Mouse (Mus musculus) lung, postnatal 10 days (tissue): ENCODE data around the gene Vstm2a.
A peak's percentile ranks its signal among the peaks of the same experiment; 100 is the strongest.

Source experiments
- DNase-seq: peaks from one replicate; pipeline ENCODE4 v3.0.0; 2021

Gene Vstm2a

DNA sequence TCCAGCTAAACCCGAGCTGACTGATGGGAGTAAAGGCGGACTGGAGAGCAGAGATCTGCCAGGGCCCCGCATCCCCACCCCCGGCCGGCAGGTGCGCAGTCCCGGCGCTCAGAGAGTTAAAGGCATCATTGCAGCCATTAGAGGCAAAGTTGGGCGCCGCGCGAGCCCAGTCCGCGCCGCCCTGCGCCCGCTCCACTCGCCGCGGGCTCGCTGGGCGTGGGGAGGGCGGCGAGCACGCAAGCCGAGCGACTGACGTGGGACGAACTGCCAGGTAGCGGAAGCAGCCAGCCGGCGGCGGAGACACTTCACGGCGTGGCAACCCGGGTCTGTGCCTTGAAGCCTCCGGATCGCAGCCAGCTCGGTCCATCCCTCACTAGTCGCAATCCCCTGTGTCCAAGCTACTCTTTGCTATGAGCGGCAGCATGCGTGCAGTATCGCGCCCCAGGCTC, at the start of gene Vstm2a:
Gene Vstm2a (plus strand): TSS at position 252 of the 449 bp plus-strand sequence.
- DNase-seq, result no peak

DNA sequence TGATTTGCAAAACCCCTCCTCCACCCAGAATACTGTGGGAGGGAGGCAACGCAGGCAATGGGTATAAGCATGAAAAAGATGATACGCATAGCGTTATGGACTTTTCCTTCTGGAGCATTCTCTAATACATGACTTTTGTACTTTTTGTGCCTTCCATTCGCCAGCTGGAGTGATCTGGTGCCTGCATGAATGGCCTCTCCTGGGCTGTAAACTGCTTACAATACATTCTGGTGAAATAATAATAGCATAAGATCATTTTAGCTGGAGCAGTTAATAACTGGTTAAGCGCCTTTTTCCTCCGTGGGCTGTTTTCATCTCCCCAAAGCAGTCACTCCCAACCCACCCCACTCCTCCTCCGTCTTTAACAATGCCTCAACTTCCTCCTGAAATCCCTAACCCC, 513 bp upstream of the Vstm2a start:
- DNase-seq, result no peak

DNA sequence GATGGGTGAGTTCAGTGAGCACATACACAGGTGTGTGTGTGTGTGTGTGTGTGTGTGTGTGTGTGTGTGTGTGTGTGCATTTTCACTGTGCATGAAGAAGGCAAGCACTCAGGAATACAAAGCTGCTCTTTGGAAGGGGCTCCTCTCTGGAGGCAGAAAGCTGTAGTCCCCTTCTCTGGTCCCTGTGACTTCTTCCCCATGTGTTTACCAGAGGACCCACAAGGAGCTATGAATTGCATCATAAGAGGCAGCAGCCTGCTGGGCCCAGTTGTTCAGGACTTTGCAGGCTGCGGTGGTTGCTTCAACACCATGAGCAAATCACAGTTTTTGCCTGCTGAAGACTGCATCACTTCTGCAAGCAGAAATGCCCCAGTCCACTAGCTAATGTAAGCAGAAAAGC, 776 bp downstream of the Vstm2a start:
- no peak for DNase-seq

DNA sequence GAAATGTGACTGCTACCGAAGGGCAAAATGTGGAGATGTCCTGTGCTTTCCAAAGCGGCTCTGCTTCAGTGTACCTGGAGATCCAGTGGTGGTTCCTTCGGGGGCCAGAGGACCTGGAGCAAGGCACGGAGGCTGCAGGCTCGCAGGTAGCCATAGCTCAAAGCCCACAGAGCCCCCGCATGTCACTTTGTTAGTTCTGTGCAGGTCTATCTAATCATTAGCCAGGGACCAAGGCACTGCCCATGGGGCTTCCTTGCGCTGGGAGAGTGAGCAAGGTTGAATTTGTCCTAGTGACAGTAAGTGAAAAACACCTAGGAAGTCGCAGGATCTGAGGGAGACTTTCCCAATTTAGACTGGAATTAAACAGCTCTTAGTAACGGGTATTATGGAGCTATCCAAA, 2.4 kb downstream of the Vstm2a start:
- no peak for DNase-seq

DNA sequence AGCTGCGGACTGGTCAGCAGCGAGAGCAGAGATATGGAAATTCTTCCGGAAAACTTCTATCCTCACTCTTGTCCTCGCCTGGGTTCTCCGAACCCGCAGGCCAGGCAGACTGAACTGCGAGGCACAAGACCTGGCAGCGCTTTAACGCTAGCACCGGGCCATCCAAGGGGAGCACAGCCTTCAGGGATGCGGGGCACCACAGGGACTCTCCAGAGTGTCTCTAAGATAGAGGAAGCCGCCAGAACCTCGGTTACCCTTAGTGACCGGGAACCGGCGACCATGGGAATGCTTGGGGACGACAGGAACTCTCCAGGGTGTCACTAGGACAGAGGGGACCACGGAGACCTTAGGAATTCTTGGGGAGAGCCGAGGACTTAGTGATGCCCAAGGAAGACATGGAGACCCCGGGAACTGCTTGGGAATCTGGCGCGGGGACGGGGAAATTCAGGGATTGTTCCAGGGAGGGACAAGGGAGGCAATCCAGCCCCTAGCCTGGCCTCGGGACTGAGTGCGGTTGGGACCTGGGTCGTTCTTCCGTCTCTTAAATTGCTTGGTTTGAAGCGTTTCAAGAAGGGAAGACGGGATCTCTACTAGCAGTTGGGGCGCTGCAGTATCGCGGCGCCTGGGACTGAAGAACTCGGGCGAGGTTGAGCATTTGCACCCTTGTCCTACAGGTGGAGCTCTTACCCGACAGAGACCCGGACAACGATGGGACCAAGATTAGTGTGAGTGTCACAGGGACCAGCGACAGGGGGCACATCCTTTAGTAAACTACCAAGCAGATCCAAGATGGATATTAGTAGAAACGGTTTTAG, 3.4 kb downstream of the Vstm2a start:
- DNase-seq, result peak; percentile 57

DNA sequence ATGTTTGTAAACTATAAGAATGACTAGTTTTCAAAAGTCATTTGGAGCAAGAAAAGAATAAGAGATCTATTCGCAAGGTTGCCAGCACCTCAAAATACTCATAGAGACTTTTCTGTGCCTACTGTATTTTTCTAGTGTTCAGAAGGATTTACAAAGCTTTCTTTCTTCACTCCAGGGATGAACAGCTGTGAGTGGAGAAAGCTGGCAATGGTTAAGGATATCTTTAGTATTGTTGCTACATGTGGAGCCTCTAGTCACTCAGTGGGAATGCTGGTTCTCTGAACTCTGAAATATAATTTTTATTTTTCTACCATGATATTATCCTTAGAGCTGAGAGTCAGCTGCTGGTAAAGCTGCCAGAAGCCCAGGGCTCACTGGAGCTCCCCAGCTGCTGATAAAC, 10.9 kb downstream of the Vstm2a start:
- no peak for DNase-seq

DNA sequence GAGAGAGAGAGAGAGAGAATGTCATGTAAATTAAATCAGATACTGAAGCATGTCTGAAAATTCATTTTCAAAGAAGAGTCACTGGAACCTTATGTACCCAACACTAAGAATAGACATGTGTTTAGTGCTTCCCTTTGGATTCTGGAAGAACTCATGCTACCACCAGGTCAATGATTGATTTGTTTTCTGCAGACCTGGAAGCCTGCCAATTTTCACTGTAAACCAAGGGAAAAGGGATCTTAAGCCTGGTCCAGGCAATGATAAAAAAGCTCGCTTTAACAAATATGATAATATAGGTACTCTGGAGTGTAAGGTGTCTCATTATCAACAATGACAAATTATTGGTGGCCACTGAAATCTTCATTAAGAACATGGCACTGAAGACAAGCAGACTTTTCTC, 32.9 kb downstream of the Vstm2a start:
- DNase-seq, result no peak

DNA sequence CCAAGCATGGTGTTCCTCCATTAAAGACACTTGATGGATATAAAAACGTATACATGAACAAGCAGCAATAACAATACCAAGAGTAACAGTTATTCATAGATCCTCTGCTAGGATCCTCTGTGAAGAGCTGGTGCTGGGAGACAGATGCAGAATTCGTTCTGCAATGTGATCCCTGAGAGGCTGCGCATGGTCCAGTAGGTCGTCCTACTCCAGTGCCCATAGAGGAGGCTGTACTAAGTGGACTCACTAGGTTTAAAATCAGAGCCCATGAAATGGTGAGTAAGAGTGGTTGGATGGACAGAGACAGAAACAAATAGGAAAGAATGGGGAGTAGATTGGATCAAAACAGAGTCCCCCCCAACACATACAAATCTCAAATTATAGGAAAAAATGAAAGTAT, 35.4 kb downstream of the Vstm2a start:
- no peak for DNase-seq

DNA sequence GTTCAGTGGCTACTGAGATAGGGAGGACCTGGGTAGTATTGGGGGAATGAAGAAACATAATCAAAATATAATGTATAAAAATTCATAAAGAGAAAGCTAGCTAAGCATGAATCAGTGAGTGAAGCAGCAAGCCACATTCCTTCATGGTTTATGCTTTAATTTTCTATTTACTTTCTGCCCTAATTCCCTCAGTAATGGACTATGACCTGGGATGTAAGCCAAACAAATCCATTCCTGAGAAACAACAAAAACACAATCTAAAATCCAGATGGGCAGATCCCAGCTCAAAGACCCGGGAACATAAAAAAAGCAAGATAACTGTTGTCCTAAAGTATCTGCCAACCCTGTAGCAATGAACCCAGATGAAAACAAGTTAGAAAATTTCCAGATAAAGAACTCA, 39.0 kb downstream of the Vstm2a start:
- no peak for DNase-seq

DNA sequence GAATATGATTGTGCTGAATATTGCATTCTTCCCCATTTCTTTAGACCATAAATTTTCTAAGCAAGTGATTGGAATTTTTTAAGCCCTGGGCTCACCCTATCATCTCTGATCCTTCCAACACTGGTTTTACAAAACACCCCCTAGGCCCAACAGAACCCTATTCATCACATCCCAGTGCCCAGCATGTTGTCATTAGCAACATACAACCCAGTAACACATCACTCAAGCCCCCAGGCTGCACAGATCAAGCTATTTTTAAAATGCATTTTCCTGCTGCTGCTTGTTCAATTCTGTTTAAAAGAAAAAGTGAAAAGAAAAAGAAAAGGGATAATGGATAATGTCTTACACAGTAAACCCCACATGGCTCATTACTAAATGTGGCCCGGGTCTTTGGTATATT, 42.0 kb downstream of the Vstm2a start:
- no peak for DNase-seq

DNA sequence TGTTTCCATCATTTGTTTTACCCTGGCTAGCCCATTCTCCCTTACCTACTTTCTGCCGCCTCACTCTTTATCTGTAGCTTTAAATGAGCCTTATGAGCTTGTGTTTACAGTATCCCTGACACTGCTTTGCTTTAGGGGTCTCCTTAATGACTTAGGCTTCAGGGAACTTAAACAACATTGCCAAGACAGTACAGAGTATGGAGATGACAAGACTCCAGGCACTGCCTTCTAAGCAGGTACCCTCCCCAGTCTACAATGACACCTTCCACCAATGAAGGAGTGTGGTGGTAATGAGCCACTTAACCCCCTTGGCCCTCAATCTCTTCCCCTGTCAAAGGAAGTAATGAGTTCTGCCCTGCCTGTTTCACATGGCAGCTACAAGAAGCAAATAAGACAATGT, 42.4 kb downstream of the Vstm2a start:
- no peak for DNase-seq

DNA sequence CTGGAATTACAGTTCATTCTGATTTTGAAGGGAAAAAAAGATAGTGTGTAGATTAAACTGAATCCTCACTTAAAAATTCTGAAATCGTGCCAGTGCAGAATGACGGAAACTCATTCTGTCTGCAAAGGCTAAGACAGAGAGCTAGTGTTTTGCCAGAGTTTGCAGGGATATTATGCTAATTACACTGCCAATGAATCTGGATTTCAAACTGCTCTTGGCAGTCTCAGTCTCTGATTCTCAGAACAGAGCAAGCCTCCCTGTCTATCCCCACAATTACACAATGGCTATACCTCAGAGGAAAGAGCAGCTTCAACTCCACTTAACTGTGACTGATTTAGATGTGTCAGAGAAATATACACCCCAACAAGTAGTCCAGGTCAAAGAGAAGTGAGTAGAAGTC, 43.2 kb downstream of the Vstm2a start:
- no peak for DNase-seq

DNA sequence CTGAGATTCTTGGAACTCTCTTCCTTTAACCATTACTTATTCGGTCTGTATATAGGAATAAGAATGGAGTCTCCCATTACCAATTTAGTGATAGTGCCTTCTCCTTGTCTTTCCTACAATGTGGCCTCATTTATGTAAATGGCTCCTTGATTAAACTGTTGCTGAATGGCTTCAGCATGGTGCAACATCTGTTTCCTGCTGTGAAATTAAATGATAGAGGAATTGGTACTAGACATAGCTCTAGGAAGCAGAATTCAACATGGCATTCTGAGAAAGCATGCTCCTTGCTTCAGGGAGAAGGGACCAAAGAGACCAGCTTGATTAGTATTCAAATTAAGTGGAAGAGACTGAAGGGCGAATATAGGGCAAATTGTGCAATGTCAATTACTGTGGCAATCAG, 57.6 kb downstream of the Vstm2a start:
- no peak for DNase-seq

DNA sequence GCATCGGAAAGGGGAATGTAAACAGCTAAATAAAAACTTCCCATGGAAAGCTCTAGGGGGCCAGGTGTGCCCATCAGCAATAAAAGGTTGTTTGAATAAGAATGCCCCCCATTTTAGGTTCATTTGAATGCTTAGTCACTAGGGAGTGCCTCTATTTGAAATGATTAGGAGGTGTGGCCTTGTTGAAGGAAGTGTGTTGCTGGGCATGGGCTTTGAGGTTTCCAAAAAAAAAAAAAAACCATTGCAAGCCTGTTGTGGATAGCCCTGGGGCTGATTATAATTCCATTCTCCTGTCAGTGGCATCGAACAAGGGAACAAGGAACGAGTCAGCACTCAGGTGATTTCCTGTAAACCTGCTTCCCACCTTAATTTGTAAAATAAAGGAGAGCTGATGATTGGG, 87.7 kb downstream of the Vstm2a start:
- DNase-seq, result no peak

DNA sequence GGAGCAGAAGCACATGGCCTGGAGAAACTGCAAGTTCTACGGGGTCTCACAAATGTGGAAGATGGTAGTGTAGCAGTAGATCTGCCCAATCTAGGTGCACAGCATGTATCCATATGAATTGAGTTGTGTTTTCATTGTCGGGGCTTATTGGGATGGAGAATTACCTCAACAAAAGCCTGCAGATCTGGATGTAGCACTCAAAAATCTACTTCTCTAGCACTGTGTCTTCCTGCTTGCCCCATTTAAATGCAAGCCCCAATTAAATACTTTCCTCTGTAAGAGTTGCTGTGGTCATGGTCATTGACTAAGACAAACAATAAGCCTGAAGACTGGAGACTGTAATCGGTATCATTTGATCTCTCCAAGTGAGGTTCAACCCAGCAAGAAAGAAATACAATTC, 88.2 kb downstream of the Vstm2a start:
- no peak for DNase-seq

DNA sequence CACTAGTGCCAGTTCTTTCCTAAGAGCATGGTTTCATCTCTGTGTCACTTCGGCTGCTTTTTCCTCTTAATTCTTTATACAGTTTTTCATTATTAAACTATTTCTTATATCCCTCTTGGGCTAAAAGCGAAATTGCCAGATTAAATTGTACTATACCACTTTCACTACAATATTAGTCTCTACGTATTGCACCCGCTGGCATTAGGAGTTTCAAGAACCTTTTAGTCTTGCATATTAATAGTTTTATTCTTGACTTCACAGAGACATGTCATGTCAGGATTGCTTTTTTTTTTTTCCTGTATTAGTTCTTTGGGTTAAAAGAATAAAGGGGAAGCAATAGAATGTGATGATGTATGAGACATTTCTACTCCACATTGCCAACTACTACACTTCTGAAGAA, 94.4 kb downstream of the Vstm2a start:
- no peak for DNase-seq

DNA sequence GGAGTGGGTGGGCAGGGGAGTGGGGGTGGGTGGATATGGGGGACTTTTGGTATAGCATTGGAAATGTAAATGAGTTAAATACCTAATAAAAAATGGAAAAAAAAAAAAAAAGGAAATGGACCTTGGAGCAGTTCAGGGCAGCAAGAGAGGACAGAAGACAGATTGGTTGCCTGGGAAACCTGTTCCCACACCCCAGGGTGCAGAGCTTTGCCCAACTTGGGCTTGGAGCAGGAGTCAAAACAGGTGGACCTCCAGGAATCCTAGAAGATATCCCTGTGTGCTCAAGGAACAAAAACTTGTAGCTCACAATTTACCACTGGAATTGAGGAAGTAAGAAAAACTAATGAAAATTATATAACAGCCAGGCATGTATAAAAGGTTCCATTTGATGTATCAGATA, 96.8 kb downstream of the Vstm2a start:
- DNase-seq, result no peak

DNA sequence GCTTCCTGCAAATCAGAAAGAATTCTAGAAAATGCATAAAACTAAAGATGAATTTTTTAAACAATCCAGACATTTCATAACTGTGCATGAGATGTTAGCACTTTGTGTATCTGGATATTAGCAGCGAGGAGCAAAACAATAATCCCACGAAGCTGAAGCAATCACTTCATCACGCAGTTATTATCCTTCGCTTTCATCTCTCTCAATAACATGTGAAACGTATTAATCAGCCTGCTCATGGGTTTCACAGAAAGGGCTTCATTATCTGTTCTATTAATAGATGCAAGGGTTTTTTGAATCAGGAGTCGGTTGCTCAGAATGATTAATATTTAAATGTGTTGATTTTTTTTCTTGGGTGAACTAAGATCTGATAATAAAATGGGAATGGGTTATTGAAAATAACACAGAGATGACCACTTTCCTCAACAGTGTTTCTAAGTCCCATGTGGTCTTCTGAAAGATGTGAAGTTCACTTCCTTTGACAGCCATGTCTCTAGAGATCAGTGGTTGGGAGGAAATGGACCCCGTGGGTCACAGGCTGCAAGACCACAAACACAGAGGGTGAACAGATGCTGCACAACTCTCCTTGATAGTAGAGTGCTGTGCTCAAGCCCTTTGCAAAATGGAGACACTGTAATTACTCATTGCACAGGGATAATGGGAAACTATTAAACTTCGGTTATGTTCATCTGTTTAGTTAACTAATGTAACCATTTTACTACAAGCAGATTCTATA, 109.5 kb downstream of the Vstm2a start:
- no peak for DNase-seq

DNA sequence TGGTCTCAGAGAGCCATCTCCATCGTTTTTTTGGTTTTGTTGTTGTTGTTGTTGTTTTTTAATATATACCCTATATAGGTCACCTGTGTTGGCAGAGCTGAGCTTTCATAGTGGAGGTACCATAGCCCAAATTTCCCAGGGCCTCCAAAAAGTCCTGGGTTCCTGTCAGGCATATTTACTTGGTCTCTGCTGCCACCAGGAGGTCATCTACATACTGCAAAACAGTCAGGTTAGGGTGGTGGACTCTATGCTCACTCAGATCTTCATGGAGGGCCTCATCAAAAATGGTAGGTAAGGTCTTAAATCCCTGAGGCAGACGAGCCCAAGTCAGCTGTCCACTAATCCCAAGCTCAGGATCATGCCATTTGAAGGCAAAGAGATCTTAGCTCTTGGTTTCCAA, 146.1 kb downstream of the Vstm2a start:
- no peak for DNase-seq

DNA sequence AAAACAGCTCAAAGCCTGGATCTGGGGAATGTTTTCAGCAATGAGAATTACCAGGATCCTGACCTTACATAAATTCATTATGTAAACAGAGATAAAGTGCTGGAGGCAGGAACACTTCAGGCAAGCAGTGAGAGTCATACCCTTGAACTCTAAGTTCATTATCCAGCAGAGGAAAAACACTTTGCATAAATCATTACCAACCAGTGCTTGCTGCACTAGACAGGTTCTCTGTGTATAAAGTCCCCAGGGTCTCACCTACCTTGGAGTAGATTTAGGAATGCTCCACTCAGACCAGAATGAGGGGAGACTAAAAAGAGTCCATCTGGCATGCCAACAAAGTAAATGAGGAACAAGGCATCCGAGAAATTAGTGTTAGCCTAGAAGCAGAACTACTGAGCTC, 154.2 kb downstream of the Vstm2a start:
- DNase-seq, result no peak

DNA sequence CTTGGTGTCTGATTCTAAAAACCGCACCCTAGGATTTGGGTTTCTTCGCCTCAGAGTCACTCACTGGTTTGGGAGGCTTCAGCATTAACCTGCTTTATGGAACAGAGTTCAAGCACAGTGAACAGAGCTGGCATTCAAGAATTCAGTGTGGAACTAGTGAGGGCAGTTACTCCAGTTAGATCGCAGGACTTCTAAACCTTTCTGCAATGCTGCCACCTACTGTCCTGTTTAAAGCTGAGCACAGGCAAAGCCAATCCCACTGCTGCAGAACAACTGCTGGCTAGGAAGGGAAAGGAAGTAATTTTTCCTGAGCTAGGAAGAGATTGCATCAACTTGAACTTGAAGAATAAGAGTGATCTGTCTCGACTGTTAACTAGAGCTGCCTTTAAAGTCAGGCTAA, 155.1 kb downstream of the Vstm2a start:
- peak; percentile 56 for DNase-seq

DNA sequence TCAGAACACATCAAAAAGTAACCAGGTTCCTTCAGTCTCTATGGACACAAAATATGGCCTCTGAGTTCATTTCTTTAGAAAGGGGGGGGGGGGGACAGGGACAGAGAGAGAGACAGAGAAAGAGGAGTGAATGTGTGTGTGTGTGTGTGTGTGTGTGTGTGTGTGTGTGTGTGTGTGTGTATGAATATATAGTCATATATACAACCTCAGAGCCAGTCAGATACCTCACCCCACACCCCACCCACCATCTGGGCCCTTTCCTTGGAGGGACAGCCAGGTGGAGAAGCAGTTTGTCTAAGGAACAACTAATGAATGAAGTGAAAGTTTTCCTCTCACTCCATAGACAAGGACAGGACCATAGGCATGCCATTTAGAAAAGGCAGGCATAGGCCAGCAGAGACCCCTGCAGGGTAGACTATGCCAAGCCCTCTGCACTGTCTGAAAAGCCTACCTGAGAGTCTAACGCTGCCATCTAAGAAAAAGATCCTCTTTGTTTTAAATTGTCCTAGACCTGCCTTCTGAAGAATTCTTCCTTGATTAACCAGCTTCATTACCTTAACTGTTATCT, 155.6 kb downstream of the Vstm2a start:
- DNase-seq, result no peak

DNA sequence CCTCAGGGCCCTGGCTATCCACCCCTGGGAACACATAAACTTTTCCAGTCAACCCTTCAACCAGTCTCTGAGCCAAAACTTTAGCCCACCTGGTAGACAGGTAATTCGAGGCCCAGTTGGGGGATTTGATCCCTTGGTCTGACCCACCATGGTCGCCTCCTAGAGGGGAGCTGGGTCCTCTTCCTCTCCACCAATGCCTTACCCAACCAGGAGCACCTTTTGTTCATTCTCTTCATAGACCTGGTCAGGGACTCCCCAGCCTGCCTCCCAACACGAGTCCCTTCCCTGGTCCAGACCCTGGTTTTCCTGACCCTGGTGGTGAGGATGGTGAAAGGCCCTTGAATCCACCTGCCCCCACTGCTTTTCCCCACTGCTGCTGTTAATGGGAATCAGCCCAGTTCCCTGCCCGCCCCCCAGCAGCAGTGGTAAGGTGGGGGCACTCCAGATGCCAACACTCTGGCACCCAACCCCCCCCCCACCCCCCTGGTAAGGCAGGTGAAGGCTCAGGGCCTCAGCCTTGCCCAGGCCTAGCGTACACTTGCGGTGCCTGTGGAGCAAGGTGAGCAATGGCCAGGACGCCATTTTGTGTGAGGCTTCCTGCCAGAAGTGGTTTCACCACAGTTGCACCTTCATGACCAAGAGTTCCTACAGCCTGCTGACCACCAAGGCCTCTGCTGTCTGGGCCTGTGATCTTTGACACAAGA, 182.2 kb downstream of the Vstm2a start:
- no peak for DNase-seq
